Mouse (Mus musculus) lung, postnatal 4 days (tissue): ENCODE data around the gene Thrb.
A peak's percentile ranks its signal among the peaks of the same experiment; 100 is the strongest.
"Not testable (repeated sequence)": the region's sequence is repeated elsewhere in the genome, so short reads cannot be mapped to it uniquely, and the experiment has no call there.

Experiments used
- DNase-seq, 2 experiments: peaks; one replicate each; pipeline ENCODE4 v3.0.0; 2021

Thrb gene

GRCm38 (mm10) chr14:17894791-17895190, 234.7 kb downstream of the Thrb start:
- DNase-seq: no peak

- no peak for DNase-seq
Measured at GRCm38 (mm10) chr14:17899733-17900413, 239.8 kb downstream of the Thrb start.

GRCm38 (mm10) chr14:17900414-17900795, 240.3 kb downstream of the Thrb start:
- DNase-seq: no peak

- no peak for DNase-seq
Measured at GRCm38 (mm10) chr14:17902426-17902825, 242.4 kb downstream of the Thrb start.

- no peak for DNase-seq
Measured at GRCm38 (mm10) chr14:17903121-17903520, 243.1 kb downstream of the Thrb start.

GRCm38 (mm10) chr14:17904554-17904953, 244.5 kb downstream of the Thrb start:
- DNase-seq: peak in 1 of 2 experiments; percentile 20

GRCm38 (mm10) chr14:17905627-17906026, 245.6 kb downstream of the Thrb start:
- no peak for DNase-seq

GRCm38 (mm10) chr14:17906931-17907330, 246.9 kb downstream of the Thrb start:
- no peak for DNase-seq

- no peak for DNase-seq
Measured at GRCm38 (mm10) chr14:17911157-17911556, 251.1 kb downstream of the Thrb start.

GRCm38 (mm10) chr14:17912573-17913207, 252.6 kb downstream of the Thrb start:
- DNase-seq: no peak

- no peak for DNase-seq
Measured at GRCm38 (mm10) chr14:17915556-17915955, 255.5 kb downstream of the Thrb start.

- no peak for DNase-seq
Measured at GRCm38 (mm10) chr14:17916651-17917050, 256.6 kb downstream of the Thrb start.

GRCm38 (mm10) chr14:17917124-17917763, 257.2 kb downstream of the Thrb start:
- no peak for DNase-seq

- no peak for DNase-seq
Measured at GRCm38 (mm10) chr14:17917899-17918298, 257.8 kb downstream of the Thrb start.

GRCm38 (mm10) chr14:17922807-17923704, 263.0 kb downstream of the Thrb start:
- DNase-seq: no peak

- DNase-seq: peak in 1 of 2 experiments; percentile 22
Measured at GRCm38 (mm10) chr14:17927469-17927868, 267.4 kb downstream of the Thrb start.

GRCm38 (mm10) chr14:17929585-17929984, 269.5 kb downstream of the Thrb start:
- DNase-seq: no peak

GRCm38 (mm10) chr14:17933475-17933874, 273.4 kb downstream of the Thrb start:
- no peak for DNase-seq

GRCm38 (mm10) chr14:17934779-17935178, 274.7 kb downstream of the Thrb start:
- DNase-seq: not testable (repeated sequence)

GRCm38 (mm10) chr14:17954038-17954437, 294.0 kb downstream of the Thrb start:
- no peak for DNase-seq

- DNase-seq: no peak
Measured at GRCm38 (mm10) chr14:17959901-17960300, 299.8 kb downstream of the Thrb start.

- DNase-seq: peak; percentile 39 to 41
Measured at GRCm38 (mm10) chr14:17967117-17967726, 307.2 kb downstream of the Thrb start.

- no peak for DNase-seq
Measured at GRCm38 (mm10) chr14:17972132-17972531, 312.1 kb downstream of the Thrb start.
